Mouse (Mus musculus): ENCODE data around the gene Bves.
"Not testable (repeated sequence)": the region's sequence is repeated elsewhere in the genome, so short reads cannot be mapped to it uniquely, and the experiment has no call there.

Gene Bves
- long read RNA-seq, experiment 1, result 0 reads
- long read RNA-seq, experiment 2, result 0 reads

DNA sequence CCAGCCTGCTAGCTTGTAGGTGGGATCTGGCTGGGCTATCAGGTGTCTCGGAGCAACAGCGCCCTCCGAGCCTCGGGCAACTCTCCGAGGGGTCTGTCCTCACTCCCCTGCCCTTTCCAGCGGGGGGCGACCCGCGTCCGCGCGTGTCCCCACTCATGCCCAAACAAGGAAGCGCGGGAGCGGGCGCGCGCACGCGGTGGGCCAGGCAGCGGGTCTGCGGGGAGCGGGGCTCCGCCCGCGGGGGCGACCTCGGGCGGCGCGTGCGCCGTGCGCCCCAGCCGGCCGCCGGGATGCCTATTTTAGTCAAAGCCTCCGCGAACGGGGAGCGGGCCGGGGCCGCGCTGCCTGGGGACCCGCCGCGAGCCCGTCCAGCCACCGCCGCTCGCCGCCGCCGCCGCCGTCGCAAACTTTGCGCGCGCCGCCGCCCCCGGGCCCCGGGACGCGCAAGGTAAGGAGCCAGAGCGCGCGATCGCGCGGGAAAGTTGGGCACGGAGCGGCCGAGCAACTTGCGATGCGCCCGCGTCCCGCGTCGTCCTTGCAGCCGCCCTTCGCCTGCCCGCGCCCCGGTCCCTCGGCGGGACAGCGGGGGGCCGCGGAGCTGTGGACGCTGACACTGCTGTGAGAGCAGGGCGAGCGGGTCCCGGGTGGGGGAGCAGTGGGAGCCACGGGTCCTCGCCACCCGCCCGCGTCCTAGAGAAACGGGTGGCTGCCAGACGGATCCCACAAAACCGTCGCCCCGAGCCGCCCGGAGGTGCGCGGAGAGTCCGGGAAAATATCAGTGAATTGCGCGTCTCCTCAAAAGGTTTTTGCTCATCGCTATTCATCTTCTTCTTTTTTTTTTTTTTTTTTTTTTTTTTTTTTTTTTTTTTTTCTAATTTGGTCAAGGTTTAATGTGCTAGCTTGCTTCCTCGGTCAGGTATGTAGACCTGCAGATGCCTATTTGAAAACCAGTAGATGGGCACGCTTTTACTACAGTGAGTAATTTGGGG lies at the start of gene Bves:
Gene Bves, plus strand, starts transcription at position 339 of the 989 bp plus-strand sequence.
- intact Hi-C loops (cut with DNase I), result no loop called here

GRCm38 (mm10) chr10:45288351-45288750 lies 47.2 kb upstream of the Bves start:
- intact Hi-C loops (cut with DNase I), result no loop called here

DNA sequence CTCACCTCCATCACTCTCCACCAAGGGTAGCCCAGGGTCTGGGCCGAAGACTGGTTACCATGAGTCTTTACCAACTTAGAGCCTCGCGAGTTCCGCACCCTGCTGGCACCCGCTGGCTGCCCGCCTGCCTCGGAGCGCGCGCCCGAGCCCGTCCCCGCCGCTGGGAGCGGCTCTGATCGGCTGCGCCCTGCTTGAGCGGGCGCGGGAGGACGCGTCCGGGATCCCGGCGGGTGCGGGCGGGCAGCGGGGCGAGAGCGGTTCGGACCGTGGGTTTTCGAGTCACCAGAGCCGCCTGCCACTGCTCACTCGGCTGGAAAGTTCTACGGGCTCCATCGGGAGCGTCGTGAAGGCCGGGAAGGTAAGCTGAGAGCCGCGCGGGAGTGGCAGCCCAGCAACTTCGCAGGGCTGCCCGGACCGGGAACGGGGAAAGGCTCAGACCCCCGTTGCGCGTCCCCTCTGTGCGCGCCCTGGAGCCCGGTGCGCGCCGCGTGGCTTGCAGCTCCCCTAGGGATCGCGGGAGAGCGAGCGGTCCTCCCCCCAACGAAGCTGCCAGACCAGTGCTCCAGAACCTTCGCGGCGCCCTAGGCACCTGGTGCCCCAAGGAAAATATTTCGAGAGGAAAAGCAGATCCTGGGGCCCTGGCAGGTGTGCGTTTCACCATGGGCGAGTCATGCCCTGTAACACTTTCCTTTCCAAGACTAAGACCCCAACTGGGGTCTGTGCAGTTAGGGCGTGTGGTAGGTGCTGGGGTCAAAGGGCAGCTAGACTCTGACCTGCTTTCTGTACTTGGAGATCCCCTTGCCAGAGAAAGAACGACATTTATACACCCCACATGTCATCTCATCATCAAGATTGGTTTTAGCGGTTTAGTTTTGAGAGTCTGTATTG lies 46.1 kb upstream of the Bves start:
- intact Hi-C loops (cut with DNase I), result no loop called here

DNA sequence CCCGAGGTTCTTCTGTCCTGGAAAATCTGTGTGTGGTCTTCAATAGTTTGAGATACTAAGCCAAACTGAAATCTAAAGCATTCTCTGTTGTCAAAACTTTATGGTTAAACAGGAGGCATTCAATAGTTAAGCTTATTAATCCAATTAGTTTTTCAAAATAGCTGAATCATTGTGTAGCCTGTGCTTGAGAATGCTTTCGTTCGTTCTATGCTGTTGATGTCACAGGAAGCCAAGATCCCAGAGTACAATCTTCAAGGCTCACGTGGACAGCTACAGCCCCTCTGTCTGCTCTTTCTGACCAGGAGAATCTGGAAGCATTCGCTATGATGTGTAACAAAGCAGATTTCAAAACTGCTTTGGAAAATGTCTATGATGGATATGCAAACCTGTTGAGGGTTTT lies 45.0 kb upstream of the Bves start:
- intact Hi-C loops (cut with DNase I), result no loop called here

GRCm38 (mm10) chr10:45292159-45292558 lies 43.4 kb upstream of the Bves start:
- intact Hi-C loops (cut with DNase I), result not testable (repeated sequence)

DNA sequence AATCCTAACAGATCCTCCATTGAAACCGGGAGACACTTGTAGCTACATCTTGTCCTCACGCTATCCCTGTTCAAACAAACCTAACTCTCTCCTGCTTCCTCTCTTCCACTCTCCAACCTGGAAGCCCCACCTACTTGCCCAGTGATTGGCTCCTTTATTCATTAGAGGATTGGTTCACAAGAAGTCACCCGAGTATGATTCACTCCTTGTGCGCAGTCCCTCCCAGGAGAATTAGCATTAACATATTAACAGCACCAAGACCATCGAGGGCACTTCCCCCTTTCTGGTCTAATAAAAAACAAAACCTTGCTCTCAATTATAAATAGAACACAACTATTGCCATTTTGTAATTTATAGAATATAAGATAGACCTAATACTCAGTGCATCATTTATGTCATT lies 40.5 kb upstream of the Bves start:
- intact Hi-C loops (cut with DNase I), result no loop called here

DNA sequence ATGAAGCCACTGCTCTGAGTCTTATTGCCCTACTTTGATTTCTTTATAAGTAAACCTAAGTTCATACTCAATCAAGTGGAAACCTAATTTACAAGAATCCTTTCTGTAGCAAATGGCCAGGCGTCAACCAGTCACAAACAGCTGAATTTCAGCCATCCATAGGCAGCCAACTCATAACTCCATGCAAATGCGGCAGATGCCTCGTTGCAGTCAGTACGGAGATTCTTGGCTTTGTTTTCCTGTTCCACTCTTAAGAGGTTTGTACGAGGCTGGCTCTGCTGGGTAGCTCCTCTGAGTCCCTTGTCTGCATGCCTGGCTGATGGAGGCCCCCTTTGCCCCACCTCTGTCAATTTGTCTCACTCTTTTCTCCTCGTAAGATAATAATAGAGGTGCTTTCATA lies 37.1 kb upstream of the Bves start:
- intact Hi-C loops (cut with DNase I), result no loop called here

GRCm38 (mm10) chr10:45299509-45299908 lies 36.1 kb upstream of the Bves start:
- intact Hi-C loops (cut with DNase I), result no loop called here

DNA sequence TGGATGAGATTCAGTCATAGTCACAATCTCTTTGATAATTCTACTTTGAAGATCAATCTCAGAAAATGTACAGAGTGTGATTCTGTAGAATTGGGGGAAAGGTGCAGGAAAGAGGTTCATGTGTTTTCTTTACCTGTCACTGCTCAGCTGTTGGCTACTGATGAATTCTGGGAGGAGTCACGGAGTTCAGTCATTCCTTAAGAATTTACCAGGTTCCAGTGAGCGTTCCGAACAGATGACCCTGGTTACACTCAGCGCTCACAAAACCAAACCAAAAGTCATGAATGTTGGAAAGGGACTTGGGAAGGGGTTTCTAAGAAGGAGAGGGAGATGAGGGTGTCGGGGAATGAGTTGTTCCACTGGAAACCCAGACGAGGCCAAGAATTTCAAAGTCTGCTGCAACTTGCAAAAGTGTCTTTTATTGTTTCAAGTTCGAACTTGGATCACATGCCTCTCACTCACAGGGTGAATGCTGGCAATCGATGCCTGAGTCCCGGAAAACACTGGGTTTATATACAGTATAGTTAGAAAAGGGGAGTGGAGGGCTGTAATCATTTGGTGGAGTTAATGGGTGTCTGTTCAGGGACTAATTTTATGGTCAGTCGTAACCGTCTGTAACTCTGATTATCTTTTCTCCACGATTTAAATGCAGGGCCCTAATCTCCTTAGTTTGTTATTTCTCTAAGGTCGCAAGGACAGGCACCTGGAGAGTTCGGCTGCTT lies 32.1 kb upstream of the Bves start:
- intact Hi-C loops (cut with DNase I), result no loop called here

- intact Hi-C loops (cut with DNase I), result no loop called here
Measured at GRCm38 (mm10) chr10:45305173-45305572, 30.4 kb upstream of the Bves start.

- intact Hi-C loops (cut with DNase I), result no loop called here
Measured at GRCm38 (mm10) chr10:45311129-45311528, 24.4 kb upstream of the Bves start.

DNA sequence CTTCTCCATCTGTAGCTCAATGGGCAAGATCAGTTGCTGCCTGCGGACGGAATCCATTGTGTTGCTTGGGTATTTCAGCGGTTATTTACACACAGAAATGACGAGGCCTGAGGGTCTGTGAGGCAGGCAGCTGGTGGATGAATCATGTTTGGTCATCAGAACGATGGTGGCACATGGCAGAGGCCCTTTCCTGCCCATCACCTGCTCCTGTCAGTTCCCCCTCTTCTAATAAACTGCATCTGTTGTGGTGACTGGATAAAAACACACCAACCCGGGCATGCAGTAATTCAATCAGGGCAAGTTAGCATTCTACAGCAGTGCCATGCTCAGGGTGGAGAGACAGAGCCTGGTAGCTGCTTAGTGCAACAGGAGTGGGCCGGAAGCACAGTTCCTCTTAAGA lies 23.9 kb upstream of the Bves start:
- intact Hi-C loops (cut with DNase I), result no loop called here

DNA sequence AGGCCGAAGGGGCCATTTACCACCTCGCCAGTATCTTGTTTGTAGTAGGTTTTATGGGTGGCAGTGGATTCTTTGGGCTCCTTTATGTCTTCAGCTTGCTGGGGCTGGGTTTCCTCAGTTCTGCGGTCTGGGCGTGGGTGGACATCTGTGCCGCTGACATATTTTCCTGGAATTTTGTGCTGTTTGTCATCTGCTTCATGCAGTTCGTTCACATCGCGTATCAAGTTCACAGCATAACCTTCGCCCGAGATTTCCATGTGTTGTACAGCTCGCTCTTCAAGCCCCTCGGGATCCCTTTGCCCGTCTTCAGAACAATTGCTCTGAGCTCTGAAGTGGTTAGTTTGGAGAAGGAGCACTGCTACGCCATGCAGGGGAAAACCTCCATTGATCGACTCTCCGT lies 20.7 kb upstream of the Bves start:
- intact Hi-C loops (cut with DNase I), result no loop called here

- intact Hi-C loops (cut with DNase I), result no loop called here
Measured at GRCm38 (mm10) chr10:45318922-45319321, 16.6 kb upstream of the Bves start.

DNA sequence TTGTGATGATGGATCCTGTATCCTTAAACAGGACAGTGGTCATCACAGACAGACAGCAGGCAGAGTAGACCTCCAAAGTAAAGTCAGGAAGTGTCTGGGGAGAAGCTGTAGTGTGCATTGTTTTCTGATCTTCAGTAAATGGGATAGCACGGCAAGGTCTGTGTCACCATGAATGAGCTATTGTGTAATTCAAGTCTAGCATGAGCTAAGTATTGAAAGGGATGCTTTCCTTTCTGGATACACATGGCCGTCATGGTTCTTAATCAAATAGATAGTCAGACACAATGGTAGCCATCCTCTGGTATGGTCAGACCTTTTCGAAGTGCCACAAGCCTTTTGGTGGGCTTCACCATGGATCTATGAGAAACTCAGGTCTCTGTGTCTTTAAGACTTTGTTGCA lies 15.3 kb upstream of the Bves start:
- intact Hi-C loops (cut with DNase I), result no loop called here

DNA sequence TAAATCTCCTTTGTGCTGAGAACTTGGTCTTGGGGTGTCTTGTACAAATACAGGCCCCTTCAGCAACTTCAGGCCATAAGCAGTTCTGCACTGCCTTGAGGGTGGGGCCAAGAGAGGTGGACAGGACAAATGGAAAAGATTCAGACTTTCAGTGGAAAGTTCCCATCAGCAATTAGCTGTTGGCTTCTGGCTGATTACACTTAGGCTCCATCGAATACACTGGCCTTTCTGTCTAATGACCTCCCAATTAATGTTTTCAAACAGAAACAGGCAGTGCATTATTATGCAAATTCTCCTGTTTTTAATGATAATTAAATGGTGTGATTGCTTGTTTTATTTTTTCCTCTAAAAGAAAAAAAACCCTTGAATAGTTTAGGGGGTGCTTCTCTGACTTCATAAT lies 11.4 kb upstream of the Bves start:
- intact Hi-C loops (cut with DNase I), result no loop called here

DNA sequence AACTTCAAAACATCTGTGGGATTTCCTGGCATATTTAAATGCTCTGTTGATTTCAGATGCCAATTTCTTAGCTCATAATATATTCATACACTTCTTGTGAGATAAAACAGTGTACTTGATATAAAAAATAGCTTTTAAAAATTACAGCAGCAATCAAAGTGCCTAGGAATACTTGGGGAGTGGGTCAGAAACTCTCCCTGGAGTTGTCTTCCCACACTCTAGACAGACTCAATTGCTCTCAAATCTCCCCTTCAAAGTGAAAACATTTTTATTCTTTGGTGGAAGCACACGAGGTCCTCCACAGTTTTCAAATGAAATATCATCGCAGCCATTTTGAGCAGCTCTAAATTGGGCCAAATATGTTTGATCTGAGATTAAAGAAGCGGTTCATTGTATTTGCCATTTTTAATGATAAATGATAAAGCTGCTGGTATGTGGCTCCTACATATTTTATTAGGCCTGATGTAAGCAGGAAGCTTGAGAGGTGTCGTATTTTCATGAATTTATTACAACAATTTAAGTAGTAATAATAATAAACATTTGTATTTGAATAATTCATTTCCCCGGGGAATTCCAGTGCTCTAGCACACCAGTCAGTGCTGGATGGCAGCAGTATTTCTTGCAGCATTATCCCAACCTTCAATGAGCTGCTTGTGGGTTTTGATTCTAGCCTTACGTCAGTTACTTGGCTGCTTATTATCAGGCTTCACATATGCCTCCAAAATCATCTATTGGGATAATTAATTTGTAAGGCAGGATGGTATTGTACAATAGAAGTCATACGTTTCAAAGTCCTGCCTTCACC lies 7.2 kb upstream of the Bves start:
- intact Hi-C loops (cut with DNase I), result no loop called here

DNA sequence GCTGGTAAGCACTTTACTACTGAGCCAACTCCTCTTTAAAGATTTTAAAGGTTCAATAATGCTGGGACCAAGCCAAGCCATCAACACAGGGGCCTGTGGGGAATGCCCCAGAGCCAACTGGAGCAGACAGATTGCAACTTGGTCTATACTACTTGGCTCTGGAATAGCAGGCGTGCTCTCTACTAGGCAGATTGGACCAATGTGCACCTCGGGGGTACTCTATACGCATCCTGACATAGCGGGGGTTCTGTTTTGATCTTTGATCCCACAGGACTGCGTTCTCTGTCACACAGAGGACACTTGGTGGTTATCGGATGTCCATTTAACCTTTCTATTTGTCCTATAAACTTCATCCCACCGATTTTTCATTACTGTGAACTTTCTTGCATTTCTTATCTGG lies 647 bp upstream of the Bves start:
- intact Hi-C loops (cut with DNase I), result no loop called here

GRCm38 (mm10) chr10:45339106-45339505 lies 3.5 kb downstream of the Bves start:
- intact Hi-C loops (cut with DNase I), result no loop called here

- intact Hi-C loops (cut with DNase I), result no loop called here
Measured at GRCm38 (mm10) chr10:45344381-45344780, 8.8 kb downstream of the Bves start.

DNA sequence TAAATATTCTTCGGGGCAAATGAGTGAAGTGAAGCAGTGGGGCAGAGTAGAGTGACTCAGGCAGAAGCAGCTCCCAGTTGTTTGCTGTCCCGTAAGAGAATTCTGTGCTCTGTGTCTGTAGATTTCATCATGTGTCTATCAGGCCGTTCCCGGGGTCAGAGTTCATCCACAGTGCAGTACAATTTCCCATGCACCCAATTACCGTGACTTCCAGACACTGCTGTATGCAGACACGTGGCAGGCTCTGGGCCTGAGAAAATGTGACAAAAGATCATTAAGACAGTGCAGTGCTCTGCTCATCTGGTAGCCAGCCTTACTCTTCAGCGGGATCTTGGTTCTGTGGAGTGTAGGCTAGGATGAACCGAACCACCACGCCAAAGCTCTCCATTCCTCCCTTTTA lies 9.6 kb downstream of the Bves start:
- intact Hi-C loops (cut with DNase I), result no loop called here
